Mouse (Mus musculus) cerebellum, postnatal 36 days (tissue): ENCODE measurements around the gene 1700025G04Rik.
A peak's percentile ranks its signal among the peaks of the same experiment; 100 is the strongest.

Experiments
- DNase-seq, 2 experiments: peaks; one replicate each; pipeline ENCODE4 v3.0.0; 2021 to 2022; ENCODE audit warnings: mixed read lengths in 2 of 2

1700025G04Rik gene

DNA sequence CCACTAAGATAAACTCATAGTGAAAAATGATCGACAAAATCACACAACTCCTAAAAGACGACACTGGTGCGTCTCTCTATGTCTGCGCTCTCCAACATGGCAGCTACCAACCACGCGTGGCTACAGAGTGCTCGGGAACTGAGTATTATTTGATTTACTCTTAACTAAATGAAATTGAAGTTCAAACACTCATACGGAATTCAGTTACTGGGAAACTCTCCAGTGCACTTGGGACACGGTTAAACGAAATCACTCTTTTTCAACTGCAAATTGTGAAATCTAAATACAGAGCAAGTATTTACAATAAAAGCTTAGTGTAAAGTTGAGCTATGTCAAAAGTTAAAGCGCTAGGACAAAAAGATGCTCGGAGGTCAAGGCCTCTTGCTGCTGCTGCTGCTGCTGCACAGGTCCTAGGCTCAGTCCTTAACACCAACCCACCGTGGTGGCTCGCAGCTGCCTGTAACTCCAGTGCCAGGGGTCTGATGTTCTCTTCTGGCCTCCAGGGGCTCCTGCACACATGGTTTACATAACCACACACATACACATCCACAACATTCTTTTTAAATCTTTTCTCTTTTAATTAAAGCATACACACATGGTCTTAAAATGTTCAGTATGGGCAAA lies 13.6 kb downstream of the 1700025G04Rik start:
- no peak for DNase-seq

DNA sequence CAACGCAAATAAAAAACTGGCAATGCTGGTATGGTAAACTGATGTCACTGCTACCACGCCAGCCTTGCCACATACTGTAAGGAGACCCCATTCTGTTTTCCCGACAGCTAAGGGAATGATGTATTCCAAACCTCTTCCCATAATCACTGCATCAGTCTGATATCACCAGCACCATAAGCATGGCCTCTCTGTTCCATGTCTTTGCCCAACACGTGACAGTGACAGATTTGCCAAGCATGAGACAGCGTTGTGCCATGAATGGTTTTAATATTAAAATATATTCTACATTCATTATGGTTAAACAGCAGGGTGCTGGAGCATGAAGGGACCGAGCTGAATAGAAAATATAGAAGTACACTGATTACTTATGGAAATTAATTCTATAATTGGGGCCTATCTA lies 14.2 kb downstream of the 1700025G04Rik start:
- DNase-seq, result no peak

DNA sequence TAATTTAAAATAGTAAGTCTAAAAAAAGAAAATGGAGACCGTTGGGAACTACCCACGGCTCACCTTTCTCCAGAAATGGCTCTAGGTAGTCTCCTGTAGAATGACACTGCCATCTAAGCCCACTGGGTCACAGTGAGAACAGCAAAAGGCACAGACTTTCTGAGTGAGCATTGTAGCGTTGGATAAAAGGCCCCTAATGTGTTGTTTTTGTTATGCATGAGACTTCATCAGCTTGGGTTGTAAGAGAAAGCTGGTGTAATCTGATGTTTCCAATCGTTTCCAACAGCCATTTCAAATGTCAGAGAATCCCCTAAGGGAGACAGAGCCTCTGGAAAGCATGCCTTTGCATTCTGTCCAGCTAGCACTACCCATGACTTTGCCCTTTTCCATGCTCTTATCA lies 19.5 kb downstream of the 1700025G04Rik start:
- no peak for DNase-seq

DNA sequence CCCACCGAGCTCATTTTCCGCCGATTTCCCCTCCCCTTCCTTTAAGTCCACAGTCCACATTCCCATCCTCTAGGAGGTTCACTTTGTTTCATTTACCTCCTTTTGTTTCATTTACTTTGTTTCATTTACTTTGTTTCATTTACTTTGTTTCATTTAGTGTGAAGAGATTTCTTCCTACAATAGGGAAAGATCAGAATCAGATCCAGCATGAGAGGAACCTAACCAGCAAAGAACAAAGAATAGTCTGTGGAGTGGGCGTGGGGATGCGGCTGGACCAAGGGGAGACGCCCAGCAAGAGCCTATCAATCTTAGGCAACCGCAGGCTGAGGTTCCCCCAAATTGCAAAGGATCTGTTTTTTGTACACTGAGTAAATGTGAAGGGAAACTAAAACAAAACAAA lies 20.2 kb downstream of the 1700025G04Rik start:
- no peak for DNase-seq

DNA sequence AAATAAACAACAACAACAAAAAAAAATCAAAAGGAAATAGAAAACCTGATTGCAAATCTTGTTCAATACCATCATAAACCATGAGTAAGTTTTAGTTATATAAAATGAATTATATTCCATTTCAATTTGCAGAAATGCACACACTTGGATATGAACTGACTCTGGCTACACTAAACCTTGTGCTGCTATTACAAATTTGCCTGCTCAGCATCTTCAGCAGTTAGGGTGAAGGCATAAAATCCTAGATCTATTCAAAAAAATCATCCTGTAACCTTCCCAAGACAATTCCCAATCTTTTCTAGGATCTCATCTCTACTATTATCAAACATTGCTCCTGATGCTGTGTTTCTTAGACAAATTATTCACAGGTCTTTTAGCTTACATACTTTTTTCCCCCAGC lies 22.0 kb downstream of the 1700025G04Rik start:
- no peak for DNase-seq

DNA sequence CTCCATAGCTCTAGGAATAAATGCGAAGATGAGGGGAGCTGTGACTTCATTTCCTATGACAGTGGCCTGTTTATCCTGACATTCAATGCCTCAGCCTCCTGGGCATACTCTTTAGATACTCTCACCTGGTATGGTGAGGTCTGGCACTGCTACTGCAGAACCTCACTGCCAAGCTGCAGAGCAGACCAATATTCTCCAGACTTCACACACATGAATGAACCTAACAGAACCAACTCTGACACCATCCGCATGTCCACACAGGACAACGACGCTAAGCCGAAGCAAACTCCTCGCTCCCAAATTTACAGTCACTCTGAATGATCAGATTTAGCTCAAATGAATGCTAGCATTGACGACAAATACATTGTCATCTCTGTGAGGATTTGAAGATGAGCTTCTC lies 24.4 kb downstream of the 1700025G04Rik start:
- no peak for DNase-seq

DNA sequence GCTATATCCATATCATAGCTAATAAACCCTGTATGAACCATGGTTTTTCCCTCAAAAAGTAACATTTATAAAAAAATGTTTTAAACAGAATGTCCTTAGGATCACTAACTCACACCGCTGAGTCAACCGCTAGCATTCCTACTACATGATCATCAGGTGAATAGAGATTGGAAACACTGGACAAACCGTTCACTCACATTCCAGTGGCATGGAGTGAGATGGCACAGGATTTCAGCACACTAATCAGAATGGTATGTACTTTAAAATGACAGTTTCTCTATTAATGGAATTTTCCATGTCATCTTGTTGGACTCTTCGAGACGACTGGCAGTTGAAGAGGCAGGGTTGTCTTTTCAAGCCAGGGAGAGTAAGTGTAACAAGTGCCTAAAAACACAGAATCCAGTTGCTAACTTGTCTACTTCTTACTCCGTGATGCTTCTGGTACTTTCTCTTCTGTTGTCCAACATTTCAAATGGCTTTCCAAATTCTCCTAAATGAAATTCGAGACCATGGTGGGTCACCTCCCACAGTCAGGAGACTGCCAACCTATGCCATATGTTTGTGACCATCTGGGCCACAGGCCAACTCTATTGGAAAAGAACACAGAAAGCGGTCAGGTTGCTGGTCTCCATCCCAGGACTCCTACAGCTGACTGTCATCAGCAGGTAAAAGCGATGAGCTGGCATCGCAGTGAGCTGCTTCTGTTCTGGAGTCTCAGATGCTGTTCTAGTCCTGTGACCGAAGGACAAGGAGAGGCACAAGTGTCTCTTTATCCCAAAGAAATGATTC lies 26.4 kb downstream of the 1700025G04Rik start:
- DNase-seq, result peak; percentile 90 to 96

DNA sequence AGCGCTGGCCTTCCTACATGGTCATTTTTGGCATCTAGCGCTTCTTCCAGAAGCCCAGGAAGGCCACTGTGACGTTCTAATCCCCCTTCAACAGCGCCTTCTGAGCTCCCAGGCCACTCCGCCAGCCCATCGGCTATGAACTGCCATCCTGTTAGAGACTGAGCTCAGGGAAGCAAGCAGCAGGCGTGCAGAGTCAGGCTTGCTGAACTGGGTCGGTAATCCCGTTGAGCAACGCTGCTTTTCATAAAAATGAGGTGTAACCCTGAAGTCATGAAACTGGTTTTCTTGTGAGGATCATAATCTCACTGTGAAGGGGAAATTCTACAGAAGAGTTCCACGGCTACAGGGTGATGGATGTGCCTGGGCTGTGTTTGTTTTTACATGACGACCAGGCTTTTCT lies 28.2 kb downstream of the 1700025G04Rik start:
- DNase-seq, result no peak

DNA sequence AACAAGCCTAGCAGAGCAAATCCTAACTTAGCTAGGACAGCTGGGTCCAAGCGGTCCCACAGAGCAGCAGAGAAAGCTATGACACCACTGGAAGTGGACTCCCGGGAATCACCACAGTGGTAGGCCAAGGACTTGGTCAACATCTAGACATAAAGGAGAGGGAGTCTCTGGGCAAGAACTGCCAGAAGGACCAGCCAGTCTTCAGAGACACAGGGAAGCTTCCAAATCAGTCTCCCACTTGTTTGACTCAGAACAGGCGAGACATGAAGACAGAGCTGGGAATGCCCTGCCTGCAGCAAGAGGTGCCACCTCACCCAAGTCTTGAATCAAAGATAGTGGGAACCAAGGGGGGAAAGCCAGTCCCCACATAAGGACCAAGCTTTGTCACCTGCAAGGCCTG lies 29.7 kb downstream of the 1700025G04Rik start:
- no peak for DNase-seq

DNA sequence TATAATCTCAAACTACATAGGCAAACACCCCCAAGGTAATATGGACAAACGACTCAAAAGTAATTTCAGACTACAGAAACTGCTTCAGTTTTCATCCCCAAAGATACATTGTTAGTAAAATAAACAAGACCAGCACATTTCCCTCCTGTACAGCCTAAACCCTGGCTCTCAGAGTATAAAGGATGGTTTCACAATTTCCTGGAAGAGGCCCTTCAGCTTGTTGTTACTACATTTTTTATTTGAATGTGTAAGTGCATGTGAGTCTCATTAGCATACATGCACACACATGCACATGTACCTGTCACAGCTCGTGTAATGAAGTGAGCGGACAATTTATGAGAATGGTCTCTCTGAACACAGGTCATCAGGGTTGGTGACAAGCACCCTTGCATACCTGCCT lies 31.1 kb downstream of the 1700025G04Rik start:
- DNase-seq, result no peak

DNA sequence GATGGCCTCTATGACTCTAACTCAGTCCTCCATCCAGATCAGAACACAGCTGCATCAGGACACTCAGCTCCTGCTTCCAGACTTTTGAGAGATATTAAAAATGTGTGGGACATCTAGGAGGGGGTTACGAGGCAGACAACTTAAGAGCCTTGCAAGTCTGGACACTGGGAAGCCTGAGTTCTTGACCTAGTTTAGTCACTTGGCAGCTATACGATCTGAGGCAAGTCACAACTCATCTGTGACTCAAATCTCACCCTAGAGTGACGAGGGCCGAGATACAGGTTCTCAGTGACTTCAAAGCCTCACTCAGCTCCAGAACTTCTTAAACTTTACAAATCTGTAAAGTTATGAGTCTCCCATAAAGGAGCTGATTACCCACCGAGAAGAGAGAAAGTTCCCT lies 36.8 kb downstream of the 1700025G04Rik start:
- DNase-seq, result no peak

DNA sequence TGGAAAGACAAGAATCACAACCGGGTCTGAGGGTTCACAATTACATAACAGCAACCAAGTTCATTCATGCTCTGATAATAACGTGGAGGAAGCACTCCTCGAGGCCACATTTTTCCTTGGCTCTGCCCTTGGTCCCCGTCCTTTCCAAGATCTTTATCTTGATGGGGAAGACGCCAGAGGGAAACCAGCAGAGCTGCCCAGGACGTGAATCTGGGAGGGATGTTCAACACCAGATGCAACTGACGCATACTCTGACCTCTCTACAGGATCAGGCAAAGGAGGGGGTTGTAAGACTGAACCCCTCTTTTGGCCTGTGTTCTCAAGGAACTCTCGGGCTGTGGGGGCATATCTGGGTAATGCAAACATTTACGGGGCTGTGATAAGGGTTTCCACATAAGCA lies 38.1 kb downstream of the 1700025G04Rik start:
- no peak for DNase-seq

DNA sequence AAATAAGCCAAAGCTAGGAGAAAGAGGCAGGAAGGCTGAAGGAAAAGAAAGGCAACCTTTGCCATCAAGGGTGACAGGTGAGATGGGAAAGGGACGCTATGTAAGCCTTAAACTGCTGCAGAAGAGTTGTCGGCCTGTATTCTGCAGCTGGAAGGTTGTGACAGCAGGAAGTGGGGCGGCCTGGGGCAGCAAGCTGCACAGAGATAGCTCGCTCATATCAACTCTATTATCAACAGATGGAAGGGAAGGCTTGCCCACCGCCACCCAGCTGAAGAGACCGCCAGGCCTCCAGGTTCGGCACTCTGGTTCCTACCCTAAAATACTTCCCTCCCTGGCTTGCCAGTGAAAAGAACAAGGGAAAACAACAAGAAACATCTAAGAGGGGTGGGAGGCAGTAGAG lies 39.9 kb downstream of the 1700025G04Rik start:
- DNase-seq, result no peak

DNA sequence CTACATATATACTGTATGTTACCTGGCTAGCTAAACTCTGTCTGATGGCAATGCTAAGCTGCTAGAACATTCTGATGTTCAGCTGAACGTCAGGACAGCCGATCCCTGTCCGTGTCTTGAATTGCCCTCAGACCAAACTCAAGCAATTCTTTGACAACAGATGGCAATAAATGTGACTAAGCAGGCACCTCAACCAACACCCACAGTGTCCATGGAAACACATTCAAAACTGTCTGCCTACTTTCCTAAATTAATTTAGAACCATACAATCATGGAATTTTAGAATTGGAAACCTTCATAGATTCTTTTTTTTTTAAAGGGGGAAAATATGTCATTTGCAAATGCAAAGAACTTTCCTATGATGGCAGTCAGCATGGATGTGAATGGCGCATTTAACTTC lies 41.6 kb downstream of the 1700025G04Rik start:
- no peak for DNase-seq

DNA sequence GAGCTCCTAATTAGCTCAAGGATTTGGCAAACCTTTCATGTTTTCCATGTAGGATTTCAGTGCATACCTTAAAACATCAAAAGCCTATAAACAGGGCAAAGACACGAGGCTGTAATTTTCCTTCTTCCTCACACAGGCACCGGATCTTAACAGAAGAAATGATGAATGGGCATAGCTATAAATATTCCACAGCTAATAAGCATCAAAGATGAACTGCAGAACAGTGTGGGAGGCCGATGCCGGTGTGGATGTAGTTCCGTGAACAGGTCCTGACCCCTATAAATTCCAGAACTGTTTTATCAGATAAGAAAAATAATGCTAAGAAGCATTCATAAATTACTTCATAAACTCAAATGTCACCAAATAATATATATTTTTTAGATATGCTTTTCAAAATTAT lies 42.5 kb downstream of the 1700025G04Rik start:
- DNase-seq, result no peak

DNA sequence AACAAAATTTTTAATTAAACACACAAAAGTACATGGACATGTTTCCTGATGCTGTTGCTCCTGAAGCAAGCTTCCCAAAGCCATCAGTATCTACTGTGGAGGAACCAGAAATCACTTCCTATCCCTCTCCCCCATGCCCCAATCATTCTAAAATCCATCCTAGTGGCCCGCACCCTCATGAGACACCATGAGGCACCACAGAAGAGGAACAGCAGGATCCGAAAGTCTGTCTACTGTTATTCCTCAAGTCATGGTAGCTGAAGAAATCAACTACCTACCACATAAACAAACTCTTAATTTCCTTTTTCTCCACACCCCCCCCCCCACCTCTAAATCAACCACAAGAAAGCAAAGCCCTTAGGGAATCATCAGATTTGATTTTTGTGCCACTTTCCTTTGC lies 46.5 kb downstream of the 1700025G04Rik start:
- no peak for DNase-seq

DNA sequence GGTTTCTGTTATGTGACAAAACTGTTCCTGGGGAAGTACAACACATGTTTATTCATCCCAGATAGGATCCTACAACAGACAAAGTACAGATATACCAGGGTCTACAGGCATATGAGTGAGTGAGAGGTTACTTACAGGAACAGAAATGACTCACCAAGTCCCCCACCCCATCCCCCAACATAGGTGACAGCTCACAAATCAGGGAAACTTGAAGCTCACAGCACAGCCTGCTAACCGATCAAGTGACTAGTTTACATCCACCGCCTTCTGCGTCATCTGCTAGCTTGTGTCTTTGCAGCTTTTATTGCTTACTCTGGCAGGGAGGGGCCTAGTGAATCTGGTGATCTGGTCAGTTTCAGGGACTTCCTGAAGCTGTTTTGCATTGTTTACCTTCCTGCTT lies 47.5 kb downstream of the 1700025G04Rik start:
- no peak for DNase-seq

DNA sequence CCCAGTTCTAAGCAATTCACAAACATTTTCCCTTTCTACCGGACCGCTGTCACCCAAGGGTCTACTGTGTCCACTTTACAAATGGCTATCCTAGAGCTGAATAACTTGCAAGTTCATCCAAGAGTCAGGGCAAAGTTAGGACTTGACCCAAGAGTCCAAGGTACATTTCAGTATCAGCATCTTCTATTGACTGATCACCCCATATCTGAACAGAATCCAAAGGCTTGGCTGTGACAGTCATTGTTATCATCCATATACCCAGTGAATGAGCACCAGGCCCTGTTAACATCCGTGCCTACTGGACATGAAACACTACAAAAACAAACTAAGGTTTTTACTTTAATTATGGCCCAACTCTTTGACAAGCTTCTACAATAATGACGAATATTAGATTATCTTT lies 48.9 kb downstream of the 1700025G04Rik start:
- DNase-seq, result no peak

DNA sequence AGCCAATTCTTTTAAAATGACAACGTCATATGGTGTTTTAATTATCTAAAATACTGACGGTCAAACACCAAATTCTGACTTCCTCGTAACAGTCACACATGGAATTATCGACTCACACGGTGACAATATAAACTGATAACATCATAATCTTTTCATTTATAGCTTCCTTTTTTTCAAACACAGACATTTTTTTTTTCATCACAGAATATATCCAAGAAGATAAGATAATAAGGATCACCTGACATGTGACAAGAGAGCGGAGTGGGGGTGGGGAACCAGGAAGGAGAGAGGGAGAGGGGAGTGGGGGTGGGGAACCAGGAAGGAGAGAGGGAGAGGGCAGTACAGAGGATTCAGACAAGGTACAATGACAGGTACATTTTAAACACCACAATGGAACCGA lies 49.9 kb downstream of the 1700025G04Rik start:
- DNase-seq, result no peak

DNA sequence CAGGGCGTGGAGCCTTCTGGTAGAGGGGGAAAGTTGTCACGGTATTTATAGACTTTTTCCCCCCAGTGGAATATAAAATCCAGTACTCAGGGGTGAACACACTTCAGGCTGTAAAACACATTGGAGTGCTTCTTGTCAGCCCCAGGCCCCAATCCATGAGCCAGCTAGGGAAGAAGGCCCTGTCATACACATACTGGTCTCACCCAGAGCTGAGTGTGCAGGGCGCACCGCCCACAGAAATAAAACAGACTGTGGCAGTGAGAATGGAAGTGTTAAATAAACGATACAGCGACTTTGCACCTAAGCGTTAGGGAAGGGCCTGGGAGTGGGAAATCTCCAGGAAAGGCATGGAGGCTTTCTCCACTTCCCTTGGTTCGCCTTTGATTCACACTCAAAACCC lies 50.3 kb downstream of the 1700025G04Rik start:
- DNase-seq, result no peak

DNA sequence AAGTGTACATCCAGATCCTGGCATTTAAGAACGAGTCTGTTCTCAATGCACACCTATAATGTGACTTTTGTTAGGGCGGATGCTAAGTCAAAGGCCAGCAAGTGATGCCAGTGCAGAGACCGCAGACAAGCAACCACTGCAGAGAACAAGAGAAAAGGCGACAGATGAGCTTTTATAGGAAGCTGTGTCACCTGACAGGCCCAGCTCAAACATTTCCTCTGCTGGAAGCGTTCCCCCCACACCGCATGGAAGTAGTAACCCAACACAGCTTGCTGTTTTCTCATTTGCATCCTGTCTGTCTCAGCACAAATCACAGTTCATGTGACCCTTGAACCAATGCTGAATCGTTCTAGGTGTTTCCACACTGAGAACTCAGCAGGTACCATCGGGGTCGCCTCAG lies 51.8 kb downstream of the 1700025G04Rik start:
- DNase-seq, result no peak

DNA sequence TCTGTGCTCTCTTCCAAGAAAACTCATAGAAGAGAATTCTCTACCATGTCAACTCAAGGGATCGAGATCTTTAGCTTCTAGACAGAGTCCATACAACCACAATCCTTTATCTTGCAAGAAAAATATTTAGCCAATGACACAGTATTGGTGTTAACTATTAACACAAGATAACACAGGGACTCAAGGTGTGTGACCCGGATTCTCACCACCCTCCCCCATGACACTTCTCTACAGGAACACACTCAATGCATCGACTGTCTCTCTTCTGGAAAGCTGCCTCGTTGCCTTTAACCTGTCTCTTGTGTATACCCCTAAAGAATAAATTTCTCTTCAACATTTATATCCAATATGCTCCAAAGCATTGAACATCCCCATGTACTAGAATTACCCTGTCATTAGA lies 52.3 kb downstream of the 1700025G04Rik start:
- DNase-seq, result no peak

DNA sequence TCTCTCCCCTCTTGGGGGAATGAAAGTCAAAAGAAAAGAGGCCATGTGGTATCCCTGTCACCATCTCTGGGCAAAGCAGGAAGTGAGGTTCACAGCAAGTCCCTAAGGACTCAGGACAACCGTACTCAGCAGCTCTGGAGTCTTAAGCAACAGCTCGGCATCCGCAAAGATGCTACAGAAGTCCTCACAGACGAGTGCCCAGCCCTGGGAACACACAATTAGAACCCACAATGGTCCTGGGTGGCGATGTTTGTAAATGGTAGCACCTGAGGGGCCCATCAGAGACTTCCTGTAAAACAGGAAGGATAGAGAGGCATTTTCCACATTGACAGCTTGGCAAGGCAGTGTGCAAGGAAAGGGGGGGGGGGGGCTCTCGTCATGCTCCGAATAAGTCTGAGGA lies 55.2 kb downstream of the 1700025G04Rik start:
- DNase-seq, result no peak

DNA sequence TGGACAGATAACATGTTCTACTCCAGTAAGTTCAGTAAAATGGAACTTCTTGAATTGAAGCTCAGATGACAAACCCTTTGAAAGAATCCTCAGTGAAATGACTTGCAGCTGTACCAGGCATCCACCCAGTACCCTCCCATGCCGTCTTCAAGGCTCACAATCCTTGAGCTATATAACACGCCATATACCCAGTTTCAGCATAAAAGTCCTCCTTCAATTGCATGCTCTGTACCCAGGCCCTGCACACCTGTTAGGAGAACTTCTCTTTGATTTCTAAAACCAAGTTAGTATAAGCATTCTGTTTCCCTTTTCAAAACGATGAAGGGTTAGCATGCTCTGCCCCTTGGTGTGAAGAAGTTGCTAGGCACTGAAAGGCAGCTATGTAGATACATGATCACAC lies 56.2 kb downstream of the 1700025G04Rik start:
- no peak for DNase-seq

DNA sequence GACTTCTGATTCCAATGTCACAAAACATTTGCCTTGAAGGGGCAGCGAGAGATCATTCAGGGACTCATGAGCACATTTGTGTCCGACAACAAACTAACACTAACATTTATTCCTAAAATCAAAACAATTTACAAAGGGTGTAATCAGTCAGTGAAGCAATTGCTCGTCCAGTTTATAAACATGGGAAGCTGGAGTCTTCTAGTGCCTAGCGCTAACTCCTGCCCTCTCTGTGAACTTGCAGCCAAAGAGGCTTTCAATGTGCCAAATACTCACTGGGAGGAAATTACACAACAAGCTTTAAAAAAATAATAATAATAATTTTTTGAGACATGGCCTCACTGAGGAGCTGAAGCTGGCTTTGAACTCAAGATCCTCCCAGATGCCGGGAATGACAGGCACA lies 57.8 kb downstream of the 1700025G04Rik start:
- DNase-seq, result no peak
